Mouse (Mus musculus) E14TG2a.4 (cell line): Measurements from ENCODE around the gene Rab5c.

Experiments
- CTCF ChIP-seq: conservative IDR thresholded peaks from 2 replicates; pipeline ENCODE4 v1.5.1; 2014; ENCODE audit warnings: low read length
- NANOG ChIP-seq: IDR thresholded peaks from 2 replicates; pipeline ENCODE4 v1.6.1; 2014; ENCODE audit warnings: borderline replicate concordance, low read length, mixed read lengths
- POU5F1 ChIP-seq: IDR thresholded peaks from 2 replicates; pipeline ENCODE4 v1.6.1; 2014; ENCODE audit warnings: low read length, borderline replicate concordance

- TF ChIP-seq CTCF = no peak
- TF ChIP-seq NANOG = no peak
- no peak for TF ChIP-seq POU5F1
Observed at GRCm38 (mm10) chr11:100778069-100778468, 40.1 kb upstream of the Rab5c start.
